Mouse (Mus musculus) hindbrain, embryonic 12.5 days (tissue): Measurements from ENCODE around the gene C4bp. TPM values are rescaled to one million over a fixed set of nuclear protein-coding genes. Genes with fewer than 3 reads are reported as not detected.

Experiments
- ATAC-seq: fragments of 200-750 bp; cut with Nextera tagmentation; 2 replicates; pipeline ENCODE4 v1.8.0; 2017; ENCODE audit warnings: moderate TSS enrichment; ENCODE audit not compliant: low FRiP score
- H3K27ac ChIP-seq: fragments of 300-500 bp; sonication (generic); 2 replicates; pipeline ENCODE4 v1.5.1; 2016; ENCODE audit warnings: mild to moderate bottlenecking
- H3K27me3 ChIP-seq: fragments of 300-500 bp; sonication (generic); 2 replicates; pipeline ENCODE4 v1.6.1; 2016; ENCODE audit warnings: mild to moderate bottlenecking
- H3K36me3 ChIP-seq: fragments of 300-500 bp; sonication (generic); 2 replicates; pipeline ENCODE4 v1.6.1; 2016; ENCODE audit warnings: mild to moderate bottlenecking
- H3K4me1 ChIP-seq: fragments of 300-500 bp; sonication (generic); 2 replicates; pipeline ENCODE4 v1.6.1; 2016
- H3K4me2 ChIP-seq: fragments of 300-500 bp; sonication (generic); replicated peaks from 2 replicates; pipeline ENCODE4 v1.6.1; 2016; ENCODE audit warnings: mild to moderate bottlenecking
- H3K4me3 ChIP-seq: fragments of 300-500 bp; sonication (generic); 2 replicates; pipeline ENCODE4 v1.5.1; 2016; ENCODE audit warnings: mild to moderate bottlenecking
- H3K9ac ChIP-seq: fragments of 300-500 bp; sonication (generic); 2 replicates; pipeline ENCODE4 v1.6.1; 2016; ENCODE audit warnings: mild to moderate bottlenecking, moderate library complexity
- H3K9me3 ChIP-seq: fragments of 300-500 bp; sonication (generic); replicated peaks from 2 replicates; pipeline ENCODE4 v1.6.1; 2016; ENCODE audit warnings: mild to moderate bottlenecking
- WGBS: fragments of 180-500 bp; shearing (Covaris S2); methylation state at CpG from one replicate; pipeline ENCODE4 v1.1.7; 2016; 5-methylcytosine and 5-hydroxymethylcytosine counted together
- polyA plus RNA-seq: library from polyadenylated mRNA; unstranded; fragments of >200 nt; fragmentation: Nextera tagmentation; extraction: Ambion mirVana; gene quantifications from 2 replicates; pipeline ENCODE4 v1.2.1, GENCODE M21; 2016

Gene C4bp
- polyA plus RNA-seq, 1 experiment from 2014 or later = not detected

- no peak for ATAC-seq
- H3K9me3 ChIP-seq = no peaks in the 10 kb centered on the region
- 68% methylated on average over 4 of the region's 4 CpGs for WGBS
These were observed 17.3 kb downstream of the C4bp start for GRCm38 (mm10) chr1:130644103-130644502.

DNA sequence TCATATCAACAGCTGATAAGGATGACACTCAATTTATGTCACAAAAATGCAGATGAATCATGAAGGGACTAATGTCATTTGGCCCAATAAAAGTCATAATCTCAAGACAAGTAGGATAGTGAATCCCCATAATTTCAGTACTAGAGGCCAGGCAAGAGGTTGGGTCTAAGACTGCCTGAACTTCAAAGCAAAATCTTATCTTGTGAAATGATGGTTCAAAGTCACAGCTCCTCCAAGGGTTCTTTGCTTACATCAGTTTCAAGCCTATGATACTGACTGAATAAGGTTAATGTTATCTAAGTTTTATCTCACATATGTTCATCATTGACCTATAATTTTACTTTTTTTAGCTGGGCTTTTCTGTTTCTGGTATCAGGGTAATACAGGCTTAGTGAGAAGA, 20.5 kb downstream of the C4bp start:
- Histone ChIP-seq H3K27me3 (no peaks in the 10 kb centered on the region), H3K9ac (no peak overlapping the region), H3K4me1 (no peaks in the 10 kb centered on the region), H3K36me3 (no peaks in the 10 kb centered on the region), H3K27ac (no peak overlapping the region), H3K4me2 (no peak overlapping the region), H3K9me3 (no peaks in the 10 kb centered on the region), H3K4me3 (no peak overlapping the region)
- ATAC-seq = no peak

More at GRCm38 (mm10) chr1:130644103-130644502, 17.3 kb downstream of the C4bp start:
- Histone ChIP-seq H3K36me3 (no peaks in the 10 kb centered on the region), H3K4me2 (no peak overlapping the region), H3K4me3 (no peak overlapping the region), H3K27me3 (no peaks in the 10 kb centered on the region), H3K4me1 (no peaks in the 10 kb centered on the region), H3K27ac (no peak overlapping the region), H3K9ac (no peak overlapping the region)

- no peak overlapping the region for H3K9ac ChIP-seq
- H3K27ac ChIP-seq = no peak overlapping the region
- no peak for ATAC-seq
- no peak overlapping the region for H3K4me3 ChIP-seq
- H3K27me3 ChIP-seq = no peaks in the 10 kb centered on the region
- no peak overlapping the region for H3K4me2 ChIP-seq
- WGBS = 38% methylated on average over 16 of the region's 16 CpGs
- H3K9me3 ChIP-seq = no peaks in the 10 kb centered on the region
- H3K36me3 ChIP-seq = no peaks in the 10 kb centered on the region
- no peaks in the 10 kb centered on the region for H3K4me1 ChIP-seq
These were observed 27.5 kb downstream of the C4bp start for GRCm38 (mm10) chr1:130633761-130634410.

GRCm38 (mm10) chr1:130633316-130633715, 28.1 kb downstream of the C4bp start:
- Histone ChIP-seq H3K27me3 (no peaks in the 10 kb centered on the region), H3K9me3 (no peaks in the 10 kb centered on the region), H3K4me1 (no peaks in the 10 kb centered on the region), H3K27ac (no peak overlapping the region), H3K4me2 (no peak overlapping the region), H3K9ac (no peak overlapping the region), H3K4me3 (no peak overlapping the region), H3K36me3 (no peaks in the 10 kb centered on the region)
- 92% methylated on average over 8 of the region's 8 CpGs for WGBS
- ATAC-seq = no peak

DNA sequence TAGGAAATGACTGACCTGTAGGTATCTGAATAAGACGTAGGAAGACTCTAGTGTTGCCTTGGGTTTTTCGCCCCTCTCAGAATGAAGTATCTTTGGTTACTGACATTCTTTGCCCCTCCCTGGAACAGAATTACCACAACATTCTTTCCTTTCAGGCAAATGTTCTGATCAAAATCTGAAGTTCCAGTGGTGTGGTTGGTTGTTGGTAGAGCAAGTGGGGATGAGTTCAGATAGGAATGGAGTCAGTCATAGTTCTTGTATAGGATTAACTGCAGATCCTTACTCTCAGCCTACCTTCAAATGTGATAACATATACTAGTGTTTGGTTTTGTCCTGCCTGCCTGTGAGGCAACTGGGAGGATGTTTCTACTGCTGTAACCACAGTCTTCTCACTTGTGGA, 31.9 kb downstream of the C4bp start, which contains the start of gene Zp3r:
Zp3r (minus strand) TSS at position 101 of the 400 bp plus-strand sequence.
- no peak within 1 kb of the TSS for H3K4me2 ChIP-seq
- H3K9me3 ChIP-seq = no peaks in the 10 kb centered on the region
- 85% methylated on average over 2 of the region's 2 CpGs for WGBS
- no peak for ATAC-seq
- no peak within 1 kb of the TSS for H3K9ac ChIP-seq
- H3K4me3 ChIP-seq = no peak within 1 kb of the TSS
- H3K4me1 ChIP-seq = no peaks in the 10 kb centered on the region
- H3K27ac ChIP-seq = no peak within 1 kb of the TSS
- no peaks in the 10 kb centered on the region for H3K27me3 ChIP-seq
- no peaks in the 10 kb centered on the region for H3K36me3 ChIP-seq

DNA sequence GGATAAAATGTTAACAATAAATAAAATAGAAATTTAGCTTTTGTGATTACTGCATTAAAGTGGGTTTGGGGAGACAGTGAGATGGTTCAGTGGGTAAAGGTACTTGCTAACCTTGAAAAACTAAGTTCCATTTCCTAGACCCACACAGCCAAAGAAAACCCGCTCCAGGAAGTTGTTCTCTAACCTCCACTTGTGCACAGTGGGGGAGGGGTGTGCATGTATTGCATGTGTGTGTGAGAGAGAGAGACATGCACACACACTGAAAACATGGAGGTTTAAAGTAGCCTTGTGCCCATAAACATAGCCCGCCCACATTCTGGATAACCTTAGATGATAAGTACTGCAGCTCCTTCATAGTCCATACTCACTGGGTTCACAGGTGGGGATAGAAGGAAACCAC, 65.1 kb downstream of the C4bp start:
- H3K27me3 ChIP-seq = no peaks in the 10 kb centered on the region
- 94% methylated on average over 2 of the region's 2 CpGs for WGBS
- H3K27ac ChIP-seq = no peak overlapping the region
- no peak overlapping the region for H3K9ac ChIP-seq
- H3K4me2 ChIP-seq = no peak overlapping the region
- no peak overlapping the region for H3K4me3 ChIP-seq
- no peaks in the 10 kb centered on the region for H3K9me3 ChIP-seq
- ATAC-seq = no peak
- no peaks in the 10 kb centered on the region for H3K4me1 ChIP-seq
- no peaks in the 10 kb centered on the region for H3K36me3 ChIP-seq

- no peak for ATAC-seq
- no peaks in the 10 kb centered on the region for H3K36me3 ChIP-seq
- no peak overlapping the region for H3K27ac ChIP-seq
- no peak overlapping the region for H3K9ac ChIP-seq
- no peak overlapping the region for H3K4me2 ChIP-seq
- no peaks in the 10 kb centered on the region for H3K9me3 ChIP-seq
- WGBS = 91% methylated on average over 9 of the region's 9 CpGs
- H3K4me1 ChIP-seq = no peaks in the 10 kb centered on the region
- H3K27me3 ChIP-seq = no peaks in the 10 kb centered on the region
- no peak overlapping the region for H3K4me3 ChIP-seq
These were observed 72.8 kb downstream of the C4bp start for GRCm38 (mm10) chr1:130588659-130589058.

Other genes with a start within 250 kb of the C4bp start
- gene Cd55b, start 238.6 kb downstream of the C4bp start, polyA plus RNA-seq = not detected in 2 replicates
- 4.7 and 5.0 TPM in 2 replicates for gene Cd55, start 198.9 kb downstream of the C4bp start, polyA plus RNA-seq
- not detected in 2 replicates for gene Zp3r, start 32.0 kb downstream of the C4bp start, polyA plus RNA-seq
- 0.15 TPM in 1 of 2 replicates, not detected in the other for gene Gm29427, start 54.2 kb upstream of the C4bp start, polyA plus RNA-seq
- gene Yod1, start 55.7 kb upstream of the C4bp start, polyA plus RNA-seq = 19.2 and 19.9 TPM in 2 replicates
- gene Pfkfb2, start 67.6 kb upstream of the C4bp start, polyA plus RNA-seq = 17.0 and 17.8 TPM in 2 replicates
- gene AA986860, start 70.3 kb upstream of the C4bp start, polyA plus RNA-seq = 1.2 and 1.3 TPM in 2 replicates
- not detected in 2 replicates for gene Fcamr, start 139.3 kb upstream of the C4bp start, polyA plus RNA-seq
- gene Pigr, start 165.1 kb upstream of the C4bp start, polyA plus RNA-seq = not detected in 2 replicates
- not detected in 2 replicates for gene Fcmr, start 204.0 kb upstream of the C4bp start, polyA plus RNA-seq
- gene Il24, start 225.8 kb upstream of the C4bp start, polyA plus RNA-seq = not detected in 2 replicates
- not detected in 2 replicates for gene Il20, start 249.8 kb upstream of the C4bp start, polyA plus RNA-seq